Mouse (Mus musculus) activated CD4-positive, CD25-positive, alpha-beta regulatory T cell (primary cell): ENCODE measurements around the gene Zfp414. TPM values are rescaled to one million over a fixed set of nuclear protein-coding genes. Genes with fewer than 3 reads are reported as not detected.

ENCODE experiments used
- polyA plus RNA-seq, 2 experiments: library from polyadenylated mRNA; unstranded; fragments of 100-300 nt; shearing (Covaris generic); gene quantifications; one replicate each; pipeline ENCODE4 v1.2.1; 2017

The Zfp414 gene
- polyA plus RNA-seq: 10 to 100 TPM; 63.4 to 90.3 TPM

GRCm38 (mm10) chr17:33628621-33629486 lies at the start of gene Zfp414:
Gene Zfp414, plus strand, starts transcription at chr17:33629090.

GRCm38 (mm10) chr17:33637516-33638276 lies 8.8 kb downstream of the Zfp414 start, which contains the start of gene Pram1:
Gene Pram1, plus strand, starts transcription at chr17:33638056.

Other genes with a start within 250 kb of the Zfp414 start
- 1 to 10 TPM; 5.2 to 10.0 TPM for gene Zfp101, start 234.4 kb upstream of the Zfp414 start, polyA plus RNA-seq
- not detected for gene Actl9, start 196.2 kb upstream of the Zfp414 start, polyA plus RNA-seq
- gene Adamts10, start 104.9 kb upstream of the Zfp414 start, polyA plus RNA-seq: 10 to 100 TPM; 63.7 to 99.0 TPM
- 100 to 1,000 TPM in 1 of 2 experiments, 10 to 100 TPM in 1; 24.4 to 168 TPM for gene Myo1f, start 73.4 kb upstream of the Zfp414 start, polyA plus RNA-seq
- gene Pram1, start 9.0 kb downstream of the Zfp414 start, polyA plus RNA-seq: 1 to 10 TPM in 1 of 2 experiments, under 1 TPM in 1; 0.37 to 1.2 TPM
- 100 to 1,000 TPM; 292 to 345 TPM for gene Hnrnpm, start 57.8 kb downstream of the Zfp414 start, polyA plus RNA-seq
- 100 to 1,000 TPM; 115 to 135 TPM for gene March2, start 89.6 kb downstream of the Zfp414 start, polyA plus RNA-seq
- 100 to 1,000 TPM; 257 to 293 TPM for gene Rab11b, start 131.4 kb downstream of the Zfp414 start, polyA plus RNA-seq
- 1 to 10 TPM; 2.2 to 9.0 TPM for gene Angptl4, start 152.7 kb downstream of the Zfp414 start, polyA plus RNA-seq
- 1 to 10 TPM; 5.5 to 8.4 TPM for gene Kank3, start 181.4 kb downstream of the Zfp414 start, polyA plus RNA-seq
- 1,000 to 10,000 TPM in 1 of 2 experiments, 100 to 1,000 TPM in 1; 711 to 1,323 TPM for gene Rps28, start 195.5 kb downstream of the Zfp414 start, polyA plus RNA-seq
- gene Ndufa7, start 195.5 kb downstream of the Zfp414 start, polyA plus RNA-seq: 100 to 1,000 TPM; 336 to 377 TPM
- 10 to 100 TPM; 10.3 to 32.6 TPM for gene Cd320, start 214.0 kb downstream of the Zfp414 start, polyA plus RNA-seq
- not detected for gene Gm7029, start 244.7 kb downstream of the Zfp414 start, polyA plus RNA-seq